Mouse (Mus musculus): ENCODE results near the gene Jph3. TPM values are rescaled to one million over a fixed set of nuclear protein-coding genes. Genes with fewer than 3 reads are reported as not detected.

Gene Jph3
- total RNA-seq, 2 experiments from 2014 or later, result 1.1 to 1.8 TPM

- no peak for DNase-seq
These were observed 747 bp downstream of the Jph3 start for GRCm38 (mm10) chr8:121730170-121730569.

GRCm38 (mm10) chr8:121730646-121731045 lies 1.2 kb downstream of the Jph3 start:
- DNase-seq, result no peak

- no peak for DNase-seq
These were observed 1.6 kb downstream of the Jph3 start for GRCm38 (mm10) chr8:121731060-121731459.

GRCm38 (mm10) chr8:121731471-121732333 lies 2.3 kb downstream of the Jph3 start:
- DNase-seq, result peak in 1 of 2 experiments; percentile 10

GRCm38 (mm10) chr8:121732334-121732665 lies 2.9 kb downstream of the Jph3 start:
- DNase-seq, result no peak

- DNase-seq, result no peak
These were observed 4.8 kb downstream of the Jph3 start for GRCm38 (mm10) chr8:121734262-121734661.

- DNase-seq, result peak; percentile 43 to 62
These were observed 6.8 kb downstream of the Jph3 start for GRCm38 (mm10) chr8:121736236-121736635.

- DNase-seq, result no peak
These were observed 11.3 kb downstream of the Jph3 start for GRCm38 (mm10) chr8:121740721-121741120.

GRCm38 (mm10) chr8:121749501-121749900 lies 20.1 kb downstream of the Jph3 start:
- no peak for DNase-seq

- peak in 1 of 2 experiments; percentile 15 for DNase-seq
These were observed 21.1 kb downstream of the Jph3 start for GRCm38 (mm10) chr8:121750512-121750911.

GRCm38 (mm10) chr8:121751407-121751806 lies 22.0 kb downstream of the Jph3 start:
- peak; percentile 51 to 78 for DNase-seq

GRCm38 (mm10) chr8:121758470-121758869 lies 29.0 kb downstream of the Jph3 start:
- no peak for DNase-seq

GRCm38 (mm10) chr8:121760484-121760883 lies 31.1 kb downstream of the Jph3 start:
- no peak for DNase-seq

GRCm38 (mm10) chr8:121761480-121761879 lies 32.1 kb downstream of the Jph3 start:
- DNase-seq, result peak; percentile 52 to 56

GRCm38 (mm10) chr8:121762999-121763699 lies 33.7 kb downstream of the Jph3 start:
- no peak for DNase-seq

GRCm38 (mm10) chr8:121763700-121764013 lies 34.2 kb downstream of the Jph3 start:
- no peak for DNase-seq

- DNase-seq, result no peak
These were observed 36.2 kb downstream of the Jph3 start for GRCm38 (mm10) chr8:121765594-121766138.

- no peak for DNase-seq
These were observed 39.7 kb downstream of the Jph3 start for GRCm38 (mm10) chr8:121769095-121769494.

- no peak for DNase-seq
These were observed 40.2 kb downstream of the Jph3 start for GRCm38 (mm10) chr8:121769621-121770020.

- DNase-seq, result no peak
These were observed 41.7 kb downstream of the Jph3 start for GRCm38 (mm10) chr8:121770845-121771752.

GRCm38 (mm10) chr8:121773876-121774275 lies 44.5 kb downstream of the Jph3 start:
- no peak for DNase-seq

GRCm38 (mm10) chr8:121782493-121782892 lies 53.1 kb downstream of the Jph3 start:
- DNase-seq, result no peak
